Mouse (Mus musculus) bone marrow macrophage, adult 2 months (primary cell): ENCODE results near the gene Gpr88.

Source experiments
- CTCF ChIP-seq: IDR thresholded peaks from 2 replicates; pipeline ENCODE4 v1.5.1; 2012; ENCODE audit warnings: low read depth, mild to moderate bottlenecking, low read length, moderate library complexity
- POLR2A ChIP-seq: IDR thresholded peaks from 2 replicates; pipeline ENCODE4 v1.6.1; 2012; ENCODE audit warnings: mild to moderate bottlenecking, low read depth, low read length, borderline replicate concordance

- no peak for TF ChIP-seq CTCF
- no peak for TF ChIP-seq POLR2A
These were observed 13.1 kb upstream of the Gpr88 start for GRCm38 (mm10) chr3:116266360-116266759.
